Mouse (Mus musculus) hindbrain, embryonic 12.5 days (tissue): ENCODE results near the gene Parvb. TPM values are rescaled to one million over a fixed set of nuclear protein-coding genes. Genes with fewer than 3 reads are reported as not detected.

Experiments
- ATAC-seq: fragments of 200-750 bp; cut with Nextera tagmentation; 2 replicates; pipeline ENCODE4 v1.8.0; 2017; ENCODE audit warnings: moderate TSS enrichment; ENCODE audit not compliant: low FRiP score
- H3K27ac ChIP-seq: fragments of 300-500 bp; sonication (generic); 2 replicates; pipeline ENCODE4 v1.5.1; 2016; ENCODE audit warnings: mild to moderate bottlenecking
- H3K27me3 ChIP-seq: fragments of 300-500 bp; sonication (generic); 2 replicates; pipeline ENCODE4 v1.6.1; 2016; ENCODE audit warnings: mild to moderate bottlenecking
- H3K36me3 ChIP-seq: fragments of 300-500 bp; sonication (generic); 2 replicates; pipeline ENCODE4 v1.6.1; 2016; ENCODE audit warnings: mild to moderate bottlenecking
- H3K4me1 ChIP-seq: fragments of 300-500 bp; sonication (generic); 2 replicates; pipeline ENCODE4 v1.6.1; 2016
- H3K4me2 ChIP-seq: fragments of 300-500 bp; sonication (generic); replicated peaks from 2 replicates; pipeline ENCODE4 v1.6.1; 2016; ENCODE audit warnings: mild to moderate bottlenecking
- H3K4me3 ChIP-seq: fragments of 300-500 bp; sonication (generic); 2 replicates; pipeline ENCODE4 v1.5.1; 2016; ENCODE audit warnings: mild to moderate bottlenecking
- H3K9ac ChIP-seq: fragments of 300-500 bp; sonication (generic); 2 replicates; pipeline ENCODE4 v1.6.1; 2016; ENCODE audit warnings: mild to moderate bottlenecking, moderate library complexity
- H3K9me3 ChIP-seq: fragments of 300-500 bp; sonication (generic); replicated peaks from 2 replicates; pipeline ENCODE4 v1.6.1; 2016; ENCODE audit warnings: mild to moderate bottlenecking
- WGBS: fragments of 180-500 bp; shearing (Covaris S2); methylation state at CpG from one replicate; pipeline ENCODE4 v1.1.7; 2016; 5-methylcytosine and 5-hydroxymethylcytosine counted together
- polyA plus RNA-seq: library from polyadenylated mRNA; unstranded; fragments of >200 nt; fragmentation: Nextera tagmentation; extraction: Ambion mirVana; gene quantifications from 2 replicates; pipeline ENCODE4 v1.2.1, GENCODE M21; 2016

Gene Parvb
- polyA plus RNA-seq, 1 experiment from 2014 or later: 6.5 TPM

- no peaks in the 10 kb centered on the region for H3K36me3 ChIP-seq
- H3K4me1 ChIP-seq: peaks cover 24% of the 10 kb centered on the region
- 73% methylated on average over 11 of the region's 11 CpGs for WGBS
- no peak for ATAC-seq
- H3K9me3 ChIP-seq: no peaks in the 10 kb centered on the region
- H3K9ac ChIP-seq: no peak overlapping the region
- no peak overlapping the region for H3K27ac ChIP-seq
- no peak overlapping the region for H3K4me2 ChIP-seq
- no peak overlapping the region for H3K4me3 ChIP-seq
- 0 out of 2 replicates have a peak, but pooled peaks cover 6% of the 10 kb centered on the region for H3K27me3 ChIP-seq
Observed at GRCm38 (mm10) chr15:84265141-84265540, 33.3 kb downstream of the Parvb start.

- 0 out of 2 replicates have a peak, but pooled peaks cover 6% of the 10 kb centered on the region for H3K27me3 ChIP-seq
- H3K4me2 ChIP-seq: no peak overlapping the region
- H3K4me1 ChIP-seq: peaks cover 18% of the 10 kb centered on the region
- no peaks in the 10 kb centered on the region for H3K9me3 ChIP-seq
- 71% methylated on average over 4 of the region's 4 CpGs for WGBS
- H3K4me3 ChIP-seq: no peak overlapping the region
- H3K27ac ChIP-seq: no peak overlapping the region
- ATAC-seq: no peak
- no peaks in the 10 kb centered on the region for H3K36me3 ChIP-seq
- no peak overlapping the region for H3K9ac ChIP-seq
Observed at GRCm38 (mm10) chr15:84266290-84266689, 34.4 kb downstream of the Parvb start.

- H3K4me1 ChIP-seq: peaks cover 18% of the 10 kb centered on the region
- no peak overlapping the region for H3K9ac ChIP-seq
- H3K9me3 ChIP-seq: no peaks in the 10 kb centered on the region
- no peak overlapping the region for H3K4me3 ChIP-seq
- H3K27ac ChIP-seq: no peak overlapping the region
- H3K36me3 ChIP-seq: no peaks in the 10 kb centered on the region
- no peak overlapping the region for H3K4me2 ChIP-seq
- WGBS: 89% methylated on average over 11 of the region's 11 CpGs
- H3K27me3 ChIP-seq: 0 out of 2 replicates have a peak, but pooled peaks cover 2% of the 10 kb centered on the region
- no peak for ATAC-seq
Observed at GRCm38 (mm10) chr15:84267720-84268260, 35.9 kb downstream of the Parvb start.

- H3K4me3 ChIP-seq: no peak overlapping the region
- no peak for ATAC-seq
- H3K9me3 ChIP-seq: no peaks in the 10 kb centered on the region
- H3K9ac ChIP-seq: no peak overlapping the region
- H3K4me2 ChIP-seq: no peak overlapping the region
- H3K27ac ChIP-seq: no peak overlapping the region
- WGBS: 86% methylated on average over 10 of the region's 10 CpGs
- H3K27me3 ChIP-seq: 0 out of 2 replicates have a peak, but pooled peaks cover 2% of the 10 kb centered on the region
- no peaks in the 10 kb centered on the region for H3K36me3 ChIP-seq
- H3K4me1 ChIP-seq: peaks cover 12% of the 10 kb centered on the region
Observed at GRCm38 (mm10) chr15:84269107-84269633, 37.3 kb downstream of the Parvb start.

GRCm38 (mm10) chr15:84270032-84270431 is 38.2 kb downstream of the Parvb start:
- H3K9ac ChIP-seq: no peak overlapping the region
- H3K27me3 ChIP-seq: no peaks in the 10 kb centered on the region
- WGBS: 87% methylated on average over 5 of the region's 5 CpGs
- H3K36me3 ChIP-seq: no peaks in the 10 kb centered on the region
- no peak for ATAC-seq
- no peak overlapping the region for H3K4me2 ChIP-seq
- no peak overlapping the region for H3K4me3 ChIP-seq
- H3K27ac ChIP-seq: no peak overlapping the region
- H3K4me1 ChIP-seq: peaks cover 12% of the 10 kb centered on the region
- H3K9me3 ChIP-seq: no peaks in the 10 kb centered on the region

DNA sequence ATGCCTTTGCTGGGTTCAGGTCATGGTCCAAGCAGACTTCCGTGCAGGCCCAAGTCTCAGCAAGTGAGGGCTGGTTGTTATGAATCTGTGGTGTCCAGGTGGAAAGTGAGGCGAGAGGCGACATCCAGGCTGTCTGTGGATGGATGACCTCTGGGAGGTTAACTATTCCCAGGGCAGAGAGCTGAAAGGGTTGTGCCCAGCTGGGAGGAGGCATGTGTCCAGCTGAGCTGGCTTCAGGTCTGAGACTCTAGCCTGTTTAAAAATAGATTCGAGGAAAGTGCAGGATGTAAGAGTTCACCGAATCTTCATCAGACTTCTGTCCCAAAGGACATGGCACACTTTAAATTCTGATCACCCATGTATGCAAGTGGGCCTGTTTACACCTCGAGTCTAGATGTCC is 38.6 kb downstream of the Parvb start:
- Histone ChIP-seq H3K27me3 (no peaks in the 10 kb centered on the region), H3K4me3 (no peak overlapping the region), H3K4me2 (no peak overlapping the region), H3K4me1 (peaks cover 8% of the 10 kb centered on the region), H3K27ac (no peak overlapping the region), H3K9ac (no peak overlapping the region), H3K9me3 (no peaks in the 10 kb centered on the region), H3K36me3 (no peaks in the 10 kb centered on the region)
- no peak for ATAC-seq
- 70% methylated on average over 6 of the region's 6 CpGs for WGBS

DNA sequence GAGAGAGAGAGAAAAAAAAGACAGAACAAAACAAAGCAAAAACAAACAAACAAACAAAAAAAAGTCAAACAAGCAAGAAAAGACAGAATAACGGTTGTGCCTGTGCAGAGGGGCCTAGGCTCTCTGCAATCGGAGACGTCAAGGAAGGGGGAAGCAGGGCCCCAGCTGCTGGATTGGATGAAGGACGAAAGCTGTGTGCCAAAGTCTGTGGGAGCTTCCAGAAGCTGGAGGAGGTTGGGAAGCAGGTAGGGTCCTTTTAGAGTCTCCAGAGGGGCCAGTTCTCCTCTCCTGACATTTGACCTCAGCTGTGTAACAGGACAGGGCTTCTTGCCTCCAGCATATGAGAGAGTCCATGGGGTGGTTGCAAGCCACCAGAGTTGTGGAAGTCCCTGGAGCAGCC is 44.2 kb downstream of the Parvb start:
- no peak overlapping the region for H3K27ac ChIP-seq
- ATAC-seq: no peak
- WGBS: 90% methylated on average over 4 of the region's 4 CpGs
- no peaks in the 10 kb centered on the region for H3K36me3 ChIP-seq
- H3K9ac ChIP-seq: no peak overlapping the region
- no peaks in the 10 kb centered on the region for H3K9me3 ChIP-seq
- peaks cover 11% of the 10 kb centered on the region for H3K4me1 ChIP-seq
- no peak overlapping the region for H3K4me3 ChIP-seq
- no peak overlapping the region for H3K4me2 ChIP-seq
- H3K27me3 ChIP-seq: no peaks in the 10 kb centered on the region

- Histone ChIP-seq H3K4me1 (peaks cover 17% of the 10 kb centered on the region), H3K27me3 (peaks cover 7% of the 10 kb centered on the region; the same call in 1 of the 2 replicates), H3K9ac (no peak overlapping the region), H3K4me2 (no peak overlapping the region), H3K4me3 (no peak overlapping the region), H3K9me3 (no peaks in the 10 kb centered on the region), H3K36me3 (no peaks in the 10 kb centered on the region), H3K27ac (peak overlapping the region; percentile 49; the same call in 1 of the 2 replicates)
- no peak for ATAC-seq
- WGBS: 81% methylated on average over 7 of the region's 7 CpGs
Observed at GRCm38 (mm10) chr15:84278091-84278490, 46.2 kb downstream of the Parvb start.

DNA sequence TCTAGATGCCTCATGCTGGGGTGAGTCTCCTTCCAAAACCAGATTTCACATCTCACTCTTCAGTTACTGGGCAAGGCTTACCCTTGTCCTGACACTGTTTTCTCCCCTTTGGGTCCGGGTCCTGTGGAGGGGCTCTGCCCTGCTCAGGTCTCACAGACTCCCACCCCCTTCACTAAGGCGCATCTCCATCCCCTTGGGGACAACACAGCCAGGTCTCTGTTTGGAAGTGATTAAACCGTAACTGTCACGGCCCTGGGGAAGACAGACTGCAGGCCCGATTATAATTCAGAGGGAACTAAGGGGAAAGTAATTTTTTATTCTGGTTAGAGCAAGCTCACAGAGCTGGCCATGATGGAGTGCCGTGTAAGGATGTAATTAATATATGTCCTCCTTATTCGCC is 46.8 kb downstream of the Parvb start:
- H3K27ac ChIP-seq: peak overlapping the region; percentile 49
- peaks cover 7% of the 10 kb centered on the region; the same call in 1 of the 2 replicates for H3K27me3 ChIP-seq
- 47% methylated on average over 7 of the region's 7 CpGs for WGBS
- H3K36me3 ChIP-seq: no peaks in the 10 kb centered on the region
- 0 out of 2 replicates have a peak, but pooled peaks have one; percentile 22 for ATAC-seq
- no peak overlapping the region for H3K4me3 ChIP-seq
- H3K9me3 ChIP-seq: no peaks in the 10 kb centered on the region
- peaks cover 17% of the 10 kb centered on the region for H3K4me1 ChIP-seq
- no peak overlapping the region for H3K4me2 ChIP-seq
- H3K9ac ChIP-seq: no peak overlapping the region

DNA sequence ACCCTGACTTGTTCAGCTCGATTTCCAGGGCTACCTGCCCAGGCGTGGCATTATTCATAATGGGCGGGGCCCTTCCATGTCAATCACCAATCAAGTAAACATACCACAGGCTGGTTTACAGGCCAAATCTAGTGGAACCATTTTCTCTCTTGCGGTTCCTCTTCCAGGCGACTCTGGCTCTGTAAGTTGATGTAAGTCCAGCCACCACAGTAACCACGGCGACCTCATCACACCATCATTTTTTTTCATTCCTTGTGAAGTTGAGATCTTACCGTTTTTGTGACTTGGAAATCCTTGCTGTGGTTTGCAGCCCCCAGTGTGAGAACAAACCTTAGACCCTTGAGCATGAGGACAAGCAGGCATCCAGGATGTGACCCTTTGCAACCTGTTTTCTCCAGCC is 48.5 kb downstream of the Parvb start:
- Histone ChIP-seq H3K4me2 (no peak overlapping the region), H3K4me1 (peaks cover 17% of the 10 kb centered on the region), H3K27me3 (peaks cover 7% of the 10 kb centered on the region; the same call in 1 of the 2 replicates), H3K36me3 (no peaks in the 10 kb centered on the region), H3K4me3 (no peak overlapping the region), H3K9me3 (no peaks in the 10 kb centered on the region), H3K9ac (no peak overlapping the region), H3K27ac (no peak overlapping the region)
- 84% methylated on average over 8 of the region's 8 CpGs for WGBS
- no peak for ATAC-seq

- H3K36me3 ChIP-seq: no peaks in the 10 kb centered on the region
- H3K9ac ChIP-seq: no peak overlapping the region
- H3K4me2 ChIP-seq: no peak overlapping the region
- peaks cover 7% of the 10 kb centered on the region; the same call in 1 of the 2 replicates for H3K27me3 ChIP-seq
- H3K4me3 ChIP-seq: no peak overlapping the region
- H3K27ac ChIP-seq: no peak overlapping the region
- ATAC-seq: no peak
- H3K9me3 ChIP-seq: no peaks in the 10 kb centered on the region
- 87% methylated on average over 11 of the region's 11 CpGs for WGBS
- H3K4me1 ChIP-seq: peaks cover 17% of the 10 kb centered on the region
Observed at GRCm38 (mm10) chr15:84280712-84281347, 49.0 kb downstream of the Parvb start.

DNA sequence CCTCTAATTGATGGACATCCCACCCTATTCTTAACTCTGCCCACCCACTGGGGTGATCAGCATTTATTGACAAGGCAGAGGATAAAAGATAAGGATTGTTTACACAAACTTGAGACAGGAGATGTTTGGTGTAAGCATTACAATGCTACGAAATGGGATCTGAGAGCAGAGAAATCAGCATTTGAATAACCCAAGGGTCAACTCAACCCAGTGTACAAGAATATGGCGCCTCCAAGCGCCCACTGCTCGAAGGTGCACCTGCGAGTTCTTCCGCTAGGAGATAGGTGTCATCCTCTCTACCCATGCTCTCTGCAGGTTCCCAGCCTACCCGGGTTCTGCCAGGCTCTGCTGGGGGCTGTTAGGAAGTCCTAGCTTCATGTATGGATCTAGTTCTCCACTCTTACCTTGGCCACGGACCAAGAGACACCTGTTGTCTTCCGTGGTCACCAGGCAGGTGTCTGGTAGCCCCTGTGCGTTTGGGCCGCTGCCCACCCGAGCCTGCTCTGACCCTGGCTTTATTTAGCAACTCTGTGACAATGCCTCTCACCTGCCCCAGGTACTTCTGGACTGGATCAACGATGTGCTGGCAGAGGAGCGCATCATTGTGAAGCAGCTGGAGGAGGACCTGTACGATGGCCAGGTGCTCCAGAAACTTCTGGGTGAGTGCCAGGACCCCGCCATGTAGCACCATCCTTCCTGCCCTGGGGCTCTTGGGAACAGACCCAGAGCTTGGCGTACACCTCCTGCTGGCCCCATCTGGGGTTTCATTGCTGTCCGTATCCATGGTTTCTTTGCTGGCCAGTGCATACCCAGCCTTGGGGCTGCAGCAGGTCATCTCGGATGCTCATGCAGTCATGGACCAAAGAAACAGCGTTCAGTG is 50.6 kb downstream of the Parvb start:
- H3K36me3 ChIP-seq: no peaks in the 10 kb centered on the region
- ATAC-seq: no peak
- no peaks in the 10 kb centered on the region for H3K9me3 ChIP-seq
- no peak overlapping the region for H3K9ac ChIP-seq
- H3K4me3 ChIP-seq: no peak overlapping the region
- WGBS: 77% methylated on average over 20 of the region's 20 CpGs
- H3K27ac ChIP-seq: no peak overlapping the region
- peaks cover 7% of the 10 kb centered on the region; the same call in 1 of the 2 replicates for H3K27me3 ChIP-seq
- H3K4me1 ChIP-seq: peaks cover 25% of the 10 kb centered on the region
- no peak overlapping the region for H3K4me2 ChIP-seq
